27 mouse cellular contexts compared by ENCODE assay signal in the genomic region with DNA sequence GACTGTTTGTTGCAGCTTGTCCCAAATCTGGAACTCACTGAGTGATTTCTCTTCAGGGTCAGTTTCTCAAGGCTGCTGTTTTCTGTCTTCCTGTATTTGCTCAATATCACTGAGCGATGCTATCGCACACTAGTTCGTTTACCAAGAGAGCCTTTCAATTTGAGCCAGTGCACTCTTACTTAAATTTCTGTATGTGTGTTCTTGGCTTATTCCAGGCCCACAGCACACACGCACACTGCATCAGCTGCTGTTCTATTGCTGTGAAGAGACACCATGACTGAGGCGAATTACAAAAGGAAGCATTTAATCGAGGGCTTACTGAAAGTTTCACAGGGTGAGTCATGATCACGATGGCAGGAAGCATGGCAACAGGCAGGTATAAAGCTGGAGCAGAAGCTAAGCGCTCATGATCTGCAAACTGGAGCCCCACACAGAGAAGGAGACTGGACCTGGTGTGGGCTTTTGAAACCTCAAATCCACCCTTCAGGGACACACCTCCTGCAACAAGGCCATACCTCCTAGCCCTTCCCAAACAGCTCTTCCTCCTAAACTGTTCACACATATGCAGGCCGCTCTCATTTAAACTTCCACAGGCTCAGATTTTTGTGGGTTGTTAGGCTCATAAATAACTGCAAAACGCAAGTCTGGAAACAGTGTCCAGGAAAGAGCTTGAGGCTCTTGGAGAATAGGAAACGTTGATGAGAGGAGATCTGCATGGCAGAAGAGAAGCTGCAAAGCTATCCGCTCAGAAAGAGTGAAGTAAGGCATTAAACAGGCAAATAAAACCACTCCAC.
DNase-seq lines count a peak whose midpoint lies in the region; ATAC-seq and TF ChIP-seq lines count a peak whose summit lies in the region.
"Had no signal": no experiment of that assay in that cellular context is flagged by ENCODE, and none has a peak within 500 bp of the region (broad histone marks: within the 10 kb centered on the region; RNA-seq: fewer than 3 reads in every experiment).

No protein-coding gene starts in this region.

- WGBS in thymus, adult 2 months: 91% methylated on average over 12 of the region's 12 CpGs

- no peak overlapping the region for H3K4me3 ChIP-seq in left cerebral cortex, adult 2 months
- H3K4me3 ChIP-seq in thymus, adult 2 months (ENCODE audit: control insufficient read depth, insufficient read depth, low read length): no peak overlapping the region
- H3K4me3 ChIP-seq: embryonic facial prominence, embryonic 10.5 days; forebrain, embryonic 15.5 days; heart, embryonic 12.5 days; hindbrain, embryonic 12.5 days; kidney, embryonic 15.5 days; liver, embryonic 12.5 days; midbrain, embryonic 13.5 days; neural tube, embryonic 13.5 days had no signal

- TF ChIP-seq CTCF in left cerebral cortex, adult 2 months (IDR thresholded peaks at IDR 0.05): no peak
- TF ChIP-seq CTCF in thymus, adult 2 months (IDR thresholded peaks at IDR 0.05; ENCODE audit: borderline replicate concordance, control insufficient read depth, extremely low read depth, insufficient read depth, low read length, poor library complexity): no peak

- H3K36me3 ChIP-seq in thymus, adult 2 months (ENCODE audit: control insufficient read depth, insufficient read depth, low read length): no peaks in the 10 kb centered on the region
- H3K36me3 ChIP-seq: forebrain, embryonic 15.5 days; midbrain, embryonic 13.5 days; neural tube, embryonic 13.5 days had no signal

- H3K27me3 ChIP-seq in thymus, adult 2 months (ENCODE audit: control insufficient read depth, insufficient read depth, low read length): no peaks in the 10 kb centered on the region
- H3K27me3 ChIP-seq: forebrain, embryonic 15.5 days; heart, embryonic 12.5 days; hindbrain, embryonic 12.5 days; kidney, embryonic 15.5 days; liver, embryonic 12.5 days; midbrain, embryonic 13.5 days; neural tube, embryonic 13.5 days had no signal

- intact Hi-C loops in left cerebral cortex, adult 2 months (cut with DNase I): no loop called here

- TF ChIP-seq POLR2A in thymus, adult 2 months (IDR thresholded peaks at IDR 0.05; ENCODE audit: control insufficient read depth, extremely low read depth, insufficient read depth, low read length, poor library complexity): no peak

- H3K4me1 ChIP-seq in thymus, adult 2 months (replicated peaks; ENCODE audit: control insufficient read depth, insufficient read depth, low read length): no peaks in the 10 kb centered on the region
- H3K4me1 ChIP-seq: embryonic facial prominence, embryonic 10.5 days; forebrain, embryonic 15.5 days; heart, embryonic 12.5 days; hindbrain, embryonic 12.5 days; kidney, embryonic 15.5 days; liver, embryonic 12.5 days; midbrain, embryonic 13.5 days; neural tube, embryonic 13.5 days had no signal

- peak; percentile 20 to 26 for DNase-seq in left cerebral cortex, adult 9 months (ENCODE audit: low spot score in 2 of 2)
- DNase-seq in left cerebral cortex, adult 2 months (ENCODE audit: extremely low spot score in 1 of 2, low spot score in 2 of 2): no peak
- peak; percentile 18 for DNase-seq in urinary bladder, postnatal 14 days (ENCODE audit: low spot score)
- DNase-seq in urinary bladder, postnatal 25 days (ENCODE audit: low spot score): no peak
- peak; percentile 76 for DNase-seq in brain, adult 2 months (ENCODE audit: low read depth, low spot score)
- no peak for DNase-seq in thymus, adult 2 months
- DNase-seq: adrenal gland, adult 8-10 months; cerebellum, adult 11 months; cerebellum, postnatal 10 days; gastrocnemius, postnatal 14 days; heart, adult 18-20 months; heart, postnatal 10 days; kidney, adult 11 months; kidney, postnatal 4 days; lung, adult 2 months; lung, postnatal 14 days; retina, postnatal 1 day; thymus, postnatal 25 days had no signal

- no peak overlapping the region for H3K27ac ChIP-seq in left cerebral cortex, adult 2 months
- no peak overlapping the region for H3K27ac ChIP-seq in thymus, adult 2 months (ENCODE audit: control insufficient read depth, insufficient read depth, low read length)
- H3K27ac ChIP-seq: embryonic facial prominence, embryonic 10.5 days; forebrain, embryonic 15.5 days; hindbrain, embryonic 12.5 days; kidney, embryonic 15.5 days; liver, embryonic 12.5 days; midbrain, embryonic 13.5 days; neural tube, embryonic 13.5 days had no signal

- no peak for ATAC-seq in monocyte, adult 5-6 weeks (replicated peaks; ENCODE audit: insufficient number of reproducible peaks, low FRiP score, low TSS enrichment, poor library complexity, severe bottlenecking)
- ATAC-seq: forebrain, embryonic 15.5 days; liver, embryonic 12.5 days; midbrain, embryonic 13.5 days had no signal

Comparison
In these comparisons a context has a peak if more than half of its experiments do, and no peak if none do; other contexts are left out.
1. DNase-seq: peak in left cerebral cortex, adult 9 months (2 of 2), urinary bladder, postnatal 14 days (single experiment) and brain, adult 2 months (single experiment); none in left cerebral cortex, adult 2 months (0 of 2), urinary bladder, postnatal 25 days (single experiment) and thymus, adult 2 months (single experiment).